Mouse (Mus musculus) embryonic fibroblast, embryonic 13.5 days (primary cell): ENCODE measurements around the gene Gas7. TPM values are rescaled to one million over a fixed set of nuclear protein-coding genes. Genes with fewer than 3 reads are reported as not detected.

Experiments used
- H3K27ac ChIP-seq: 2 replicates; pipeline ENCODE4 v1.5.1; 2012; ENCODE audit warnings: low read length, control low read depth, inconsistent platforms; ENCODE audit not compliant: insufficient read depth
- H3K4me1 ChIP-seq: 2 replicates; pipeline ENCODE4 v1.6.1; 2011; ENCODE audit warnings: low read length; ENCODE audit not compliant: control insufficient read depth, insufficient read depth
- H3K4me3 ChIP-seq: 2 replicates; pipeline ENCODE4 v1.5.1; 2011; ENCODE audit warnings: mild to moderate bottlenecking, control low read depth, low read length; ENCODE audit not compliant: insufficient read depth
- CTCF ChIP-seq: IDR thresholded peaks from 2 replicates; pipeline ENCODE4 v1.5.1; 2011; ENCODE audit warnings: mild to moderate bottlenecking, control low read depth, low read length, moderate library complexity, borderline replicate concordance; ENCODE audit not compliant: insufficient read depth
- POLR2A ChIP-seq: IDR thresholded peaks from 2 replicates; pipeline ENCODE4 v1.6.1; 2011; ENCODE audit warnings: low read depth, mild to moderate bottlenecking, control low read depth, low read length, moderate library complexity
- polyA plus RNA-seq: library from polyadenylated mRNA; stranded (reverse); fragments of >200 nt; gene quantifications from 2 replicates; pipeline ENCODE4 v1.2.4, GENCODE M21; 2011; ENCODE audit warnings: low read depth; ENCODE audit not compliant: missing spikeins, insufficient read length

Gene Gas7
- polyA plus RNA-seq, 1 experiment: 22.7 TPM

DNA sequence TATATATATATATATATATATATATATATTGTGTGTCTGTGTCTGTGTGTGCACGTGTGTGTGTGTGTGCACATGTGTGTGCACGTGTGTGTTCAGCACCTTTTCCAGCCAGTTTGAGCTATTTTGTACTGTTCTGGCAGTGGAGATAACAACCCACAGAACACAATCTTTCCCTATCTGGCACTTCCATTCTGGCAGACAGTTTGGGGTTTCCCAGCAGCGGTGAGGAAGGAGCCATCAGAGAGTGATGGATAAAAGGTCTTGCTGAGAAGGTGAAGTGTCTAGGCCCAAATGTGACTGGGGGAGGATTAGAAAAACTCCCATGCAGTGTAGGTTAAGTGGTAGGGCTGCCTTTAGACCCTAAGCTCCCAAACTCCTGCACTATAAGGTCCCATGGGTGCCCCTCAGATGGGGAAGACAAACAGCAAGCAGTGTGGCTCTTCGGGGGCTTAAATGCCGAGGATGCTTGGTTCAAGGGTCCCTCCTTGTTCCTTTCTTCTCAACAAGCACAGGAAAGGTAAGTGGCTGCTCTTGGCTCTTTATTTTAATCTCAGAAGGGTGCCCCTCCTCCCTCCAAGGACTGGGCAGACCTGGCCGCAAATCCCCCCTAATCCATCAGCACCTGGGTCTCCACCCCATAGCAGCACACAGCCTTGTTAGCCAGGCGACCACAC, 239.6 kb downstream of the Gas7 start, which contains the start of gene Rcvrn:
Gene Rcvrn (plus strand): TSS at position 624 of the 674 bp plus-strand sequence.
- TF ChIP-seq CTCF: no peak
- TF ChIP-seq POLR2A: no peak
- Histone ChIP-seq H3K4me1 (no peaks in the 10 kb centered on the region), H3K27ac (no peak within 1 kb of the TSS), H3K4me3 (no peak within 1 kb of the TSS)

GRCm38 (mm10) chr11:67712976-67713375, 257.7 kb downstream of the Gas7 start:
- Histone ChIP-seq H3K4me3 (no peak overlapping the region), H3K4me1 (no peaks in the 10 kb centered on the region), H3K27ac (no peak overlapping the region)
- TF ChIP-seq CTCF (no peak), POLR2A (no peak)

GRCm38 (mm10) chr11:67715382-67715781, 260.1 kb downstream of the Gas7 start:
- Histone ChIP-seq H3K4me3 (no peak overlapping the region), H3K4me1 (no peaks in the 10 kb centered on the region)

DNA sequence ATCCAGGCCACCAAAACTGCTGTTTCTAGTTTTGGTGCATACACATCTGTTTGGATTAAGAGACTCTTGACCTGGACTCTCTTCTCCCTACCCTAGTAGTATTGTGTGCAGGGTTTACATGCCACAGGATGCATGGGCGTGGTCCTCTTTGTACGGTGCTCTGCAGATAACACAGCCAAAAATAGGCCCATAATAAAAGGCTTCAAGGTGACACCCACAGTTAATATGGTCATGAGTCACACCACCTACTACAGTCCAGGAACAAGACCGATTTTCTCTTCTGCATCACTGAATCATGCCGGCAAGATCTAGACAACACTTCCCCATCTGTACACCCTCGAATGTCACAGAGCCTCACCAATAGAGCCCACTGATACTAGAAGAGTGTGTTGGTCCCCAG, 266.2 kb downstream of the Gas7 start:
- Histone ChIP-seq H3K27ac (no peak overlapping the region), H3K4me3 (no peak overlapping the region), H3K4me1 (no peaks in the 10 kb centered on the region; the same call in 1 of the 2 replicates)
- TF ChIP-seq CTCF (no peak), POLR2A (no peak)

More at GRCm38 (mm10) chr11:67715382-67715781, 260.1 kb downstream of the Gas7 start:
- no peak overlapping the region for H3K27ac ChIP-seq
- TF ChIP-seq CTCF: no peak
- no peak for TF ChIP-seq POLR2A

GRCm38 (mm10) chr11:67722399-67723156, 267.3 kb downstream of the Gas7 start:
- Histone ChIP-seq H3K4me1 (no peaks in the 10 kb centered on the region; the same call in 1 of the 2 replicates), H3K4me3 (no peak overlapping the region), H3K27ac (no peak overlapping the region)
- TF ChIP-seq CTCF (no peak), POLR2A (no peak)

DNA sequence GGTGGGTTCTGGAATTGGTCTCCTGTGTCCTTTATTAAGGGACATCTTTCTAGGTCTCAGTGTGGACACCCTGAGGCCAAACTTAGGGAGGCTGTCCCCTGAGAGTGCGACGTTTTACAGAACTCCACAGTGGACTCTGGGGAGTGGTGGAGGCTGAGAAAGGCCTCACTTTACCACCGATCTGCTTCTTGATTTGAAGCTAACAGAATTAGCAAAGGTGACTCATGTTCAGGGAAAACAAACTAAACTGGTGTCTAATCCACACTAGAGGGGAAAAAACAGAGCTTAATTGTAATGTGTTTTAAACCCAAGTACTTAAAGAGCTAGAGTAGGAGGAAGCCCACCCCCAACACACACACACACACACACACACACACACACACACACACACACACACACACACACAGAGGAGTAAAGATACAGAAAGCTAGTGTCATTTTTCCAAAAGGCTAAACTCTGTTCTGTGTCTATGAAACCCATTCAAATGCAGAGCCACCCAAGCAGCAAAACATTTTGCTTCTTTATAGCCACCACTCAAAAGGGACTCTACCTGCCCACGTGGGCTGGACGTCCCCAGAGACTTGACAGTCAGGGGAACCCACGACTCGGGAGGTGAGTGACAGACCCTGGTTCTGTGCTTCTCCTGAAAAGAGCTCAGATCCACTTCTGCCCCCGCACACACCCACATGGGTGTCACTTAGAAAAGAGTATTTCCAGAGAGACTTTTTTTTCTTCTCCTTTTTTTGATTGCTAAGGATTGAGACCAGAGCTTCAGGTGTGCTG, 268.2 kb downstream of the Gas7 start:
- TF ChIP-seq CTCF (no peak), POLR2A (no peak)
- no peak overlapping the region for H3K27ac ChIP-seq
- H3K4me1 ChIP-seq: no peaks in the 10 kb centered on the region; the same call in 1 of the 2 replicates
- H3K4me3 ChIP-seq: no peak overlapping the region

- no peak overlapping the region for H3K27ac ChIP-seq
- TF ChIP-seq CTCF (no peak), POLR2A (no peak)
Measured at GRCm38 (mm10) chr11:67727095-67727494, 271.9 kb downstream of the Gas7 start.

GRCm38 (mm10) chr11:67728726-67729125, 273.5 kb downstream of the Gas7 start:
- no peak overlapping the region for H3K4me3 ChIP-seq
- TF ChIP-seq CTCF: no peak
- TF ChIP-seq POLR2A: no peak
- H3K27ac ChIP-seq: no peak overlapping the region
- H3K4me1 ChIP-seq: no peaks in the 10 kb centered on the region

More at GRCm38 (mm10) chr11:67727095-67727494, 271.9 kb downstream of the Gas7 start:
- Histone ChIP-seq H3K4me3 (no peak overlapping the region), H3K4me1 (no peaks in the 10 kb centered on the region)

- Histone ChIP-seq H3K27ac (no peak overlapping the region), H3K4me1 (no peaks in the 10 kb centered on the region), H3K4me3 (no peak overlapping the region)
- TF ChIP-seq CTCF (no peak), POLR2A (no peak)
Measured at GRCm38 (mm10) chr11:67731056-67731455, 275.8 kb downstream of the Gas7 start.
